Mouse (Mus musculus) forebrain, postnatal 0 days (tissue): ENCODE measurements at regions not wholly inside any gene's neighbourhood (a gene's known extent, or its start where the extent isn't known, plus 50 kb on each side); places are given as distances from the start of the nearest gene placed in this dataset.
"Not testable (repeated sequence)": the region's sequence is repeated elsewhere in the genome, so short reads cannot be mapped to it uniquely, and the experiment has no call there.

Experiments
- ATAC-seq: fragments of 200-750 bp; cut with Nextera tagmentation; 2 replicates; pipeline ENCODE4 v1.8.0; 2017; ENCODE audit warnings: mild to moderate bottlenecking, moderate library complexity
- DNase-seq: peaks from one replicate; pipeline ENCODE4 v3.0.0-alpha.2; 2015
- H3K27ac ChIP-seq: fragments of 300-500 bp; sonication (generic); 2 replicates; pipeline ENCODE4 v1.5.1; 2014; ENCODE audit warnings: low read depth, mild to moderate bottlenecking, antibody characterized with exemption, low read length, moderate library complexity, mixed read lengths
- H3K27me3 ChIP-seq: fragments of 300-500 bp; sonication (generic); 2 replicates; pipeline ENCODE4 v1.6.1; 2014; ENCODE audit warnings: mild to moderate bottlenecking, low read length, mixed read lengths; ENCODE audit not compliant: insufficient read depth
- H3K36me3 ChIP-seq: fragments of 300-500 bp; sonication (generic); 2 replicates; pipeline ENCODE4 v1.6.1; 2014; ENCODE audit warnings: mild to moderate bottlenecking, moderate library complexity; ENCODE audit not compliant: insufficient read depth
- H3K4me1 ChIP-seq: fragments of 300-500 bp; sonication (generic); 2 replicates; pipeline ENCODE4 v1.6.1; 2014; ENCODE audit warnings: antibody characterized with exemption; ENCODE audit not compliant: insufficient read depth
- H3K4me2 ChIP-seq: fragments of 300-500 bp; sonication (generic); 2 replicates; pipeline ENCODE4 v1.6.1; 2014; ENCODE audit warnings: low read depth, mild to moderate bottlenecking, moderate library complexity
- H3K4me3 ChIP-seq: fragments of 300-500 bp; sonication (generic); 2 replicates; pipeline ENCODE4 v1.5.1; 2014; ENCODE audit warnings: low read depth, low read length, mixed read lengths
- H3K9ac ChIP-seq: fragments of 300-500 bp; sonication (generic); 2 replicates; pipeline ENCODE4 v1.6.1; 2014; ENCODE audit warnings: mild to moderate bottlenecking
- H3K9me3 ChIP-seq: fragments of 300-500 bp; sonication (generic); 2 replicates; pipeline ENCODE4 v1.6.1; 2016; ENCODE audit warnings: low read length
- CTCF ChIP-seq: sonication (generic); IDR thresholded peaks from 2 replicates; pipeline ENCODE4 v1.5.1; 2016; ENCODE audit warnings: antibody characterized with exemption, control low read depth, low read depth
- WGBS: fragments of 180-500 bp; shearing (Covaris S2); extraction: QIAGEN DNeasy Blood & Tissue Kit; methylation state at CpG from one replicate; pipeline ENCODE4 v1.1.7; 2014; 5-methylcytosine and 5-hydroxymethylcytosine counted together

- H3K4me3 ChIP-seq, result no peak overlapping the region
- no peak for TF ChIP-seq CTCF
- DNase-seq, result no peak
Measured at GRCm38 (mm10) chr17:13581995-13582588, 178.2 kb upstream of the Afdn start.

GRCm38 (mm10) chr17:13583475-13584233, 176.7 kb upstream of the Afdn start:
- TF ChIP-seq CTCF, result no peak
- Histone ChIP-seq H3K4me3 (no peak overlapping the region), H3K9me3 (no peaks in the 10 kb centered on the region), H3K4me2 (no peak overlapping the region), H3K9ac (no peak overlapping the region), H3K27me3 (no peaks in the 10 kb centered on the region), H3K27ac (peak overlapping the region; percentile 71), H3K36me3 (no peaks in the 10 kb centered on the region), H3K4me1 (peaks cover 10% of the 10 kb centered on the region; the same call in 1 of the 2 replicates)
- DNase-seq (peak; percentile 72), ATAC-seq (peak; percentile 93)
- WGBS, result 14% methylated on average over 9 of the region's 9 CpGs

More at GRCm38 (mm10) chr17:13581995-13582588, 178.2 kb upstream of the Afdn start:
- 72% methylated on average over 6 of the region's 6 CpGs for WGBS
- no peak overlapping the region for H3K9ac ChIP-seq
- no peaks in the 10 kb centered on the region for H3K9me3 ChIP-seq
- no peaks in the 10 kb centered on the region for H3K36me3 ChIP-seq
- no peak overlapping the region for H3K4me2 ChIP-seq
- H3K27ac ChIP-seq, result no peak overlapping the region
- H3K27me3 ChIP-seq, result no peaks in the 10 kb centered on the region
- peaks cover 10% of the 10 kb centered on the region; the same call in 1 of the 2 replicates for H3K4me1 ChIP-seq
- no peak for ATAC-seq

- Histone ChIP-seq H3K27ac (peak overlapping the region; percentile 71), H3K4me2 (no peak overlapping the region), H3K36me3 (no peaks in the 10 kb centered on the region), H3K4me3 (no peak overlapping the region), H3K9me3 (no peaks in the 10 kb centered on the region), H3K27me3 (no peaks in the 10 kb centered on the region), H3K9ac (no peak overlapping the region), H3K4me1 (peaks cover 10% of the 10 kb centered on the region; the same call in 1 of the 2 replicates)
- no peak for TF ChIP-seq CTCF
- ATAC-seq (peak; percentile 28; the same call in 1 of the 2 replicates), DNase-seq (no peak)
- 56% methylated on average over 4 of the region's 4 CpGs for WGBS
Measured at GRCm38 (mm10) chr17:13584394-13584793, 175.9 kb upstream of the Afdn start.

GRCm38 (mm10) chr17:13590240-13590837, 170.0 kb upstream of the Afdn start:
- H3K4me3 ChIP-seq, H3K4me1 ChIP-seq, H3K9ac ChIP-seq, DNase-seq, H3K4me2 ChIP-seq, ATAC-seq, H3K27me3 ChIP-seq, H3K36me3 ChIP-seq, H3K9me3 ChIP-seq, H3K27ac ChIP-seq: not testable (repeated sequence)
- WGBS, result 81% methylated on average over 1 of the region's 1 CpGs
